Mouse (Mus musculus): Measurements from ENCODE around the gene Qrfp.

GRCm38 (mm10) chr2:31758966-31759365 lies 51.4 kb downstream of the Qrfp start:
- no peak for TF ChIP-seq POLR2AphosphoS2 (IDR thresholded peaks at IDR 0.05; ENCODE audit: insufficient read length, low read depth)
- no peak for TF ChIP-seq POLR2A (IDR thresholded peaks at IDR 0.05; ENCODE audit: insufficient read length, low read depth)
- TF ChIP-seq TCF12 (IDR thresholded peaks at IDR 0.05; ENCODE audit: insufficient read depth, poor library complexity, severe bottlenecking), result no peak
- TF ChIP-seq MYOG (IDR thresholded peaks at IDR 0.05; ENCODE audit: control insufficient read depth in 1 of 3, insufficient read depth in 1 of 3, insufficient read length in 2 of 3, low read depth in 2 of 3), result no peak
- TF ChIP-seq MAX (IDR thresholded peaks at IDR 0.05; ENCODE audit: low read depth), result no peak

All from myocyte (in vitro differentiated cells).